Mouse (Mus musculus) adrenal gland, adult 10 weeks (tissue): ENCODE data around the gene Gtf2i. TPM values are rescaled to one million over a fixed set of nuclear protein-coding genes. Genes with fewer than 3 reads are reported as not detected.

Experiments
- polyA plus RNA-seq: library from polyadenylated mRNA; stranded (reverse); fragments of 350-450 nt; fragmentation: Illumina TruSeq; extraction: RNeasy Lipid Tissue Mini Kit (QIAGEN cat#74804); gene quantifications from one replicate; pipeline ENCODE4 v1.2.3, GENCODE M21; 2014; ENCODE audit warnings: low read depth, low replicate concordance

Gene Gtf2i
- polyA plus RNA-seq = 124 TPM

DNA sequence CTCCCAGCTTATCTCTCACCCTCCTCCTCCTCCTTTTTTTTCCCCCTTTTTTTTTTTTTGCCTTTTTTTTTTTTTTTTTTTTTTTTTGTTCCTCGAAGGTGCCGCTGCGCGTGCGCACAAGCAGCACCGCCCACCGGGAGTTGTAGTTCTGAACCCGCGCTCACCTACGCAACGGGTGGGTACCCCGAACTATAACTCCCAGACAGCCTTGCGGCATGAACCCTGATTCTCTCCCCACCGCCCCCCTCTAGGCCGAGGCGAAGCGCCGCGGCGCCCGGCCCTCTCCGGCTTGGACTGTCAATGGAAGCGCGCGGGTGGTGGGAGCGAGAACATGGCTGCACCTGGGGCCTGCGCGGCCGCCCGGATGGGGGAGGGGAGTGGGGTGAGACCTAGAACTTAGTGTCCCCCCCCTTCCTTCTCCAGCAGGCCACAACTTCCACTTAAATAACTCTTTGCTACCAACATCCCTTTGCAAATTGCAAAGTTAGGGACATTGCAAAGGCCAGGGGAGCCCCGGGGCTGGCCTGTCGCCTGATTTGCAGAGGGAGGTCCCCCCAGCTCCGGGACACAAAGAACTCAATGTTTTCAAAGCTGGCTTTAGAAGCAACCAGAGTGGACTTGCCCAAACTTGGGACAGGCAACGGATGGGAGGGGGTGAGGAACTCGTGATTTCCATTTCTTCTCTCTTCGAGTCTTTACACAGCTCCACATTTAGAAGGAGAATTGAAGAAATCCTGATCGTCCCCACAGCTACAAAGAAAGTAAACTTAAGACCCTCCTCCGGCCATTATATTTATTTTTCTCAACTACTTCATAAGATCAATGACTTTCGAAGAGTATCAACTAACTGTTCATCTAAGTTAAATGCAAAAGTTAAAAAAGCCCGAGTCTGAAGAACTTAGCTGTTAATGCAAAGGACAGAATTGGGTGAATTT lies at the start of gene Gtf2i:
Gene Gtf2i, minus strand, starts transcription at position 73 of the 935 bp plus-strand sequence.

DNA sequence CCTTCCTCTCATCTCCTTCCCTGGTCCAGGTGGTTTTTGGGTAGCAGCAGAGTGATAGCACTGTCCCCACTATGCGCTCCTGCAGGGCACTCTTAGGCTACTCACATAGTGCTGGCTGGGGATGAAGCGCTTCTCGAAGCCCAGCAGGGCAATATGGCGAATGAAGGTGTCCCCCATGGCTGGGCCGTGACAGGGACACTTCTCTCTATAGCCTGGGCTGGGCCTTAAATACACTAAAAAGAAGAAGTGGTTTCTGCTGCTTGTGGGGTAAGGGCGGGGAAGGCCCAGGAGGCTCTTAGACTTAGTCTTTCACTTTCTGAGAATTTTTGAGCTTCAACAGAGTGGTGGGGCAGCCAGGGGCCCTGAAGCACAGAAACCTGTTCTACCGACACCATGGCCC lies 85.2 kb downstream of the Gtf2i start, which contains the start of gene Ncf1:
Gene Ncf1, minus strand, starts transcription at position 235 of the 400 bp plus-strand sequence.

Other genes with a start within 250 kb of the Gtf2i start
- gene Castor2, start 215.0 kb downstream of the Gtf2i start, polyA plus RNA-seq = 4.3 TPM
- gene Rcc1l, start 138.0 kb downstream of the Gtf2i start, polyA plus RNA-seq = 1.7 TPM
- gene Gtf2ird2, start 130.7 kb downstream of the Gtf2i start, polyA plus RNA-seq = 2.5 TPM
- 3.7 TPM for gene Ncf1, start 85.1 kb downstream of the Gtf2i start, polyA plus RNA-seq
- 14.0 TPM for gene Gtf2ird1, start 142.0 kb upstream of the Gtf2i start, polyA plus RNA-seq
- gene Clip2, start 237.7 kb upstream of the Gtf2i start, polyA plus RNA-seq = 1.1 TPM
- not detected for gene Syna, start 245.4 kb upstream of the Gtf2i start, polyA plus RNA-seq